ENCODE assay signal across 29 mouse cellular contexts in the genomic region with DNA sequence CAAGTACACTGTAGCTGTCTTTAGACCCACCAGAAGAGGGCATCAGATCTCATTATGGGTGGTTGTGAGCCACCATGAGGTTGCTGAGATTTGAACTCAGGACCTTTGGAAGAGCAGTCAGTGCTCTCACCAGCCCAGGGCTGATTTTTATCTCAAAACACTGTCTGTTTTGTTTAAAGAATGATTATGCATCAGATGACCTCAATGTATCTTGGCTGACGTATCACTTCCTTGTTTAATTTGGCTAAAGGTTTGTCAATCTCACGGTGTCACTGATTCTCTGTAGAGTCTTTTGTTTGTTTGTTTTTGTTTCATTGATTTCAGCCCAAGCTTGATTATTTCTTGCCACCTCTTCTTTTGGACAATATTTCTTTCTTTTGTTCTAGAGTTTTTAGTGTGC. TPM values are rescaled to one million over a fixed set of nuclear protein-coding genes. Genes with fewer than 3 reads are reported as not detected.
"Had no signal": no experiment of that assay in that cellular context is flagged by ENCODE, and none has a peak within 500 bp of the region (broad histone marks: within the 10 kb centered on the region; RNA-seq: fewer than 3 reads in every experiment).

No protein-coding gene starts in this region.

- H3K4me3 ChIP-seq: heart, adult 2 months; heart, embryonic 13.5 days; heart, embryonic 15.5 days; hindbrain, embryonic 13.5 days; hindbrain, embryonic 15.5 days; limb, embryonic 10.5 days; limb, embryonic 12.5 days; liver, embryonic 12.5 days had no signal

- H3K9me3 ChIP-seq: heart, embryonic 15.5 days; hindbrain, embryonic 15.5 days; liver, embryonic 12.5 days had no signal

- ATAC-seq: hindbrain, postnatal 0 days; liver, embryonic 12.5 days had no signal

- H3K9ac ChIP-seq: heart, embryonic 13.5 days; heart, embryonic 15.5 days; hindbrain, embryonic 13.5 days; hindbrain, embryonic 15.5 days; limb, embryonic 12.5 days; liver, embryonic 12.5 days; liver, embryonic 14.5 days had no signal

- H3K27me3 ChIP-seq: heart, embryonic 13.5 days; heart, embryonic 15.5 days; hindbrain, embryonic 13.5 days; hindbrain, embryonic 15.5 days; limb, embryonic 12.5 days; liver, embryonic 12.5 days had no signal

- H3K36me3 ChIP-seq: heart, embryonic 13.5 days; heart, embryonic 15.5 days; hindbrain, embryonic 13.5 days; hindbrain, embryonic 15.5 days; limb, embryonic 10.5 days; limb, embryonic 12.5 days; liver, embryonic 12.5 days had no signal

- H3K4me2 ChIP-seq: heart, embryonic 11.5 days; heart, embryonic 13.5 days; heart, embryonic 15.5 days; hindbrain, embryonic 13.5 days; hindbrain, embryonic 15.5 days; limb, embryonic 12.5 days; liver, embryonic 12.5 days had no signal

- DNase-seq: gastrocnemius, postnatal 14 days; gastrocnemius, postnatal 36 days; heart, adult 11 months; heart, adult 2 months; heart, postnatal 14 days; heart, postnatal 36 days; kidney, adult 11 months; kidney, postnatal 14 days; layer of hippocampus, adult 9-11 months; layer of hippocampus, postnatal 36 days had no signal

- H3K27ac ChIP-seq: heart, adult 2 months; heart, embryonic 13.5 days; heart, embryonic 15.5 days; hindbrain, embryonic 13.5 days; hindbrain, embryonic 15.5 days; hindbrain, postnatal 0 days; limb, embryonic 10.5 days; limb, embryonic 12.5 days; liver, embryonic 12.5 days; liver, embryonic 14.5 days had no signal

RNA-seq across cellular contexts. Expression of gene Zfp872, which starts 36.9 kb away (rescaled TPM):
- total RNA-seq: gastrocnemius, adult 18-20 months; gastrocnemius, adult 8-10 months; gastrocnemius, postnatal 14 days; gastrocnemius, postnatal 36 days; hematopoietic stem cell, adult 5-6 weeks; layer of hippocampus, adult 18-20 months; left cerebral cortex, adult 18-20 months; left cerebral cortex, postnatal 36 days had no signal
- polyA plus RNA-seq: heart, adult 2 months; heart, postnatal 0 days; hindbrain, embryonic 11.5 days; large intestine, adult 2 months; liver, embryonic 14.5 days had no signal

RNA-seq across cellular contexts. Expression of gene Cnn1, which starts 51.9 kb away (rescaled TPM):
- total RNA-seq: hematopoietic stem cell, adult 5-6 weeks had no signal
